Mouse (Mus musculus) bone marrow macrophage, adult 2 months (primary cell): Measurements from ENCODE around the gene Acot5.

Source experiments
- CTCF ChIP-seq: IDR thresholded peaks from 2 replicates; pipeline ENCODE4 v1.5.1; 2012; ENCODE audit warnings: low read depth, mild to moderate bottlenecking, low read length, moderate library complexity
- POLR2A ChIP-seq: IDR thresholded peaks from 2 replicates; pipeline ENCODE4 v1.6.1; 2012; ENCODE audit warnings: mild to moderate bottlenecking, low read depth, low read length, borderline replicate concordance

DNA sequence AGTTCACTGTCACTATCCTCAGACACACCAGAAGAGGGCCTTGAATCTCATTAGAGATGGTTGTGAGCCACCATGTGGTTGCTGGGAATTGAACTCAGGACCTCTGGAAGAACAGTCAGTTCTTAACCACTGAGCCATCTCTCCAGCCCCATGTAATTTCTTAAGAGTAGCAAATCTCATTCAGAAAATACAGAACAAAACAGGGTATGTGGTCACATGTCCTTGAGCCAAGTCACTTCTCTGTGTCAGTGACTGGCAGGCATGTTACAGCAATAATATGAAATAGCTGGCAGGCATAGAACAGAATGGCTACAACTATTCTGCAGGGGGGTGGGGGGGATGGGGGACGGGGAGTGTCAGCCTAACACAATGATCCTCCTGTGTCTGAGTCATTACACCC lies 30.9 kb downstream of the Acot5 start:
- no peak for TF ChIP-seq CTCF
- no peak for TF ChIP-seq POLR2A
